Mouse (Mus musculus) cortical plate, adult 2 months (tissue): ENCODE measurements around the gene Nr1h3. TPM values are rescaled to one million over a fixed set of nuclear protein-coding genes. Genes with fewer than 3 reads are reported as not detected.

Source experiments
- H3K27ac ChIP-seq: fragments of 200-500 bp; 2 replicates; pipeline ENCODE4 v1.5.1; 2012; ENCODE audit warnings: low read length, control low read depth, inconsistent platforms; ENCODE audit not compliant: insufficient read depth
- H3K4me1 ChIP-seq: fragments of 200-500 bp; 2 replicates; pipeline ENCODE4 v1.6.1; 2011; ENCODE audit warnings: low read length; ENCODE audit not compliant: control insufficient read depth, insufficient read depth
- H3K4me3 ChIP-seq: fragments of 200-500 bp; 2 replicates; pipeline ENCODE4 v1.5.1; 2011; ENCODE audit warnings: mild to moderate bottlenecking, low read length, control low read depth; ENCODE audit not compliant: insufficient read depth
- CTCF ChIP-seq: fragments of 200-500 bp; IDR thresholded peaks from 2 replicates; pipeline ENCODE4 v1.5.1; 2011; ENCODE audit warnings: mild to moderate bottlenecking, control low read depth, low read length; ENCODE audit not compliant: insufficient read depth; ENCODE audit errors: extremely low read depth
- POLR2A ChIP-seq: fragments of 200-500 bp; IDR thresholded peaks from 2 replicates; pipeline ENCODE4 v1.6.1; 2011; ENCODE audit warnings: mild to moderate bottlenecking, low read length, control low read depth; ENCODE audit not compliant: insufficient read depth; ENCODE audit errors: extremely low read depth
- polyA plus RNA-seq: library from polyadenylated mRNA; depleted of rRNA; stranded (reverse); fragments of >200 nt; gene quantifications from 2 replicates; pipeline ENCODE4 v1.2.3, GENCODE M21; 2012

Gene Nr1h3
- polyA plus RNA-seq, 1 experiment: 8.3 TPM

DNA sequence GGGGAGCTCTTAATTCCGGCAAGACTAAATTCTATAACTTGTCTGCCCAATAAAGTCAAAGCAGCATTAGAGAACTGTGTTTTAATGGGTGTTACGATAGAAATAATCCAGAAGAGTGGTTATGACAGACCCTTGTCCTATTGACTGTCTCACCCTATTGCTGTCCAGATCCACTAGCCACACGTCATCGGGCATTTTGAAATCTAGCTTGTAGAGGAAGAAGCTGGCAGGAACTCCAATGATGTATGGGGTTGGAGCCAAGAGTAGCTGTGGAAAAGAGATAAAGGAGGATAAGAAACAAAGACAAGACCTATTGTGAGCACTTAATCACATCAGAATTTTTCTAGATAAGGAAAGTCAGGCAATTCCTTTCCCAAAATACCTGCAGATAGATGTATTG lies 27.1 kb downstream of the Nr1h3 start:
- H3K4me1 ChIP-seq: peaks cover 2% of the 10 kb centered on the region; the same call in 1 of the 2 replicates
- H3K27ac ChIP-seq: no peak overlapping the region
- TF ChIP-seq POLR2A (no peak), CTCF (no peak)
- no peak overlapping the region for H3K4me3 ChIP-seq

DNA sequence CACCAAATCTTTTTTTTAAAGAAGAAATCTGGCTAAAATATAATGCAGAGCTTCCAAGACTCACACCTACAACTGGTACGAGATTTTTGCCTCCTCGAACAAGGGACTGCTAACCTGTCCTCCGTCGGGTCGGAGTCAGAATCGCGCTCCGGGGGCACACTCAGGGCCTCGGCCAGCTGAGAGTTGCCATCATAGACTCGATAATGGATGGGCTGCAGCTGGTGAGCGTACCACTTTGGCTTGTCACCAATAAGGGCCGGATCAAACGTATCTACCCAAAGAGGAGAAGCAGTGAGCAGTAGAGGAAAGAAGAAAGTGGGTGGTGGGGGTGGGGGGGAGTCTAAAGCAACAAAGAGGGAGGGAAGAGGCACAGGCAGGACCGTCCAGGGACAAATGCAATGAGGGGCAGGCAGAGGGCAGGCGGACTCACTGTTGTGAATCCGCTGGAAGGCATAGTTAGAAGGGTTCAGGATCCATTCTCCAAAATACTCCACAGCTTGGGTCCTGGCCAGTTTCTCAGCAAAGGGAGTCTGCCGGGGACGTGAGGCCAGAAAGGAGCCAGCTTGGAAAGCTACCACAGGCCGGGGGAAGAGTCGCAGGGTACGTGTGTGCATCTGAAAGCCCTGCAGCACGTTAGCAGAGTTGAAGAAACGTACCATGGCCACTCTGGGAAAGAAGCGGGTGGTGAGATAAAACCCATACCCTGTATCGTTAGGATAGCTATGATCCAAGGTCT lies 32.9 kb downstream of the Nr1h3 start:
- no peak overlapping the region for H3K27ac ChIP-seq

GRCm38 (mm10) chr2:91167629-91168028 lies 35.0 kb downstream of the Nr1h3 start:
- H3K4me3 ChIP-seq: no peak overlapping the region
- H3K4me1 ChIP-seq: no peaks in the 10 kb centered on the region
- no peak overlapping the region for H3K27ac ChIP-seq
- TF ChIP-seq POLR2A (no peak), CTCF (no peak)

More for the DNA sequence above, 32.9 kb downstream of the Nr1h3 start:
- H3K4me3 ChIP-seq: no peak overlapping the region
- no peaks in the 10 kb centered on the region for H3K4me1 ChIP-seq
- TF ChIP-seq POLR2A: no peak
- no peak for TF ChIP-seq CTCF

DNA sequence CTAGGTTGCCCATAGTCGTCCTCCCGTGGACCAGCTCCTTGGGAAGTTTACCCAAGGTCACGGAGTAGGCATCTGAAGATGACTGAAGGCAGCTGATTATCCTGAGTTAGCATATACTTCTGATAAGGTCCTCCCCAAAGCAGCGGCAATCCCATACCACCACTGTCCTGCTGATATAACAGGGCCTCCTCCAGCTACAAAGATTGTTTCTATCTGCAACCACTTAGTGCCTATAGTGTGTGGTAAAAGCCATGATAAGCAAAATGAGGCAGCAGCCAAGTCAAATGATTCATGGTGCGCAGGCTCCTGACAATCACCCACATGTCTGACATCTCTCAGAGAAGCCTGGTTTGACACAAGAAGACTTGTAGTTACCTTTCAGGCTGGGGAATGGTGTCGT lies 37.6 kb downstream of the Nr1h3 start:
- TF ChIP-seq POLR2A: no peak
- TF ChIP-seq CTCF: no peak
- Histone ChIP-seq H3K4me1 (no peaks in the 10 kb centered on the region), H3K27ac (no peak overlapping the region), H3K4me3 (no peak overlapping the region)

DNA sequence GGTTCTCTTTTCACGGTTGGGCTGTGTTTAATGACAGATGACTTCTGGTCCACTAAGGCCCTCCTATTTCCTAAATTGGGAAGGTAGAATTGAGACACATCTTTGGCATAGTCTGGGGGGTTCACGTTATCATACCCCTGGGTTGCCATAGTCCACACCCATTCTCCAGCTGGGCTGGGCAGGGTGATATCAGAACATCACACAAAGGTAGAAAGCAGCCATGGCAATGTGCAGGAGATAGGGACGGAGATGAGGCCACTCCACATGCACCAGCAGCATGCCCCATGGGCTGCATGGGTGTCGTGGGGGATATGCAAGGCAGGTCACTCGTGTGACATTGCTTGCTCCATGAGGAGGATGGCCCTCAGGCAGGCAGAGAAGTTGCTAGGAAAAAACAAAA lies 39.1 kb downstream of the Nr1h3 start:
- no peak for TF ChIP-seq POLR2A
- TF ChIP-seq CTCF: no peak
- H3K27ac ChIP-seq: no peak overlapping the region
- H3K4me1 ChIP-seq: no peaks in the 10 kb centered on the region
- H3K4me3 ChIP-seq: no peak overlapping the region

GRCm38 (mm10) chr2:91162952-91163351 lies 39.7 kb downstream of the Nr1h3 start:
- Histone ChIP-seq H3K4me3 (no peak overlapping the region), H3K27ac (no peak overlapping the region), H3K4me1 (no peaks in the 10 kb centered on the region)
- no peak for TF ChIP-seq CTCF
- TF ChIP-seq POLR2A: no peak

DNA sequence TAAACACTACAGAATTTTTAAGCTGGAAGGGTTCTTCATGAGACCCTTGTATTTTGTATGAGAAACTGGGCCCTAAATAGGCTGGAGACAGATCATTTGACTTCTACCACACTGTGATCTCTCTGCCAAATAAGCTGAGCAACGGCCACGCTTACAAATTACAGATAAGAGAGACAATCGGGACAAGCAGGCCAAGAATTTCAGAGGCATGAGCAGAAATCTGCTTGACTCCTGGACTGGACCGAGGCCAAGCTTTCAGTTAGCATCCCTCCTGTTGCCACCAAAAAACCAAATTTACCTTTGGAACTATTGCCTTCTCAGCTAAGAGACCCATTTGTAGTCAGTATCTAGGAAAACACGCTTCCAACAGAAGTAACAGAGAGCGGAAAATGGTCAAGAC lies 42.0 kb downstream of the Nr1h3 start:
- H3K27ac ChIP-seq: no peak overlapping the region
- TF ChIP-seq POLR2A (no peak), CTCF (no peak)
- no peaks in the 10 kb centered on the region for H3K4me1 ChIP-seq
- H3K4me3 ChIP-seq: no peak overlapping the region

DNA sequence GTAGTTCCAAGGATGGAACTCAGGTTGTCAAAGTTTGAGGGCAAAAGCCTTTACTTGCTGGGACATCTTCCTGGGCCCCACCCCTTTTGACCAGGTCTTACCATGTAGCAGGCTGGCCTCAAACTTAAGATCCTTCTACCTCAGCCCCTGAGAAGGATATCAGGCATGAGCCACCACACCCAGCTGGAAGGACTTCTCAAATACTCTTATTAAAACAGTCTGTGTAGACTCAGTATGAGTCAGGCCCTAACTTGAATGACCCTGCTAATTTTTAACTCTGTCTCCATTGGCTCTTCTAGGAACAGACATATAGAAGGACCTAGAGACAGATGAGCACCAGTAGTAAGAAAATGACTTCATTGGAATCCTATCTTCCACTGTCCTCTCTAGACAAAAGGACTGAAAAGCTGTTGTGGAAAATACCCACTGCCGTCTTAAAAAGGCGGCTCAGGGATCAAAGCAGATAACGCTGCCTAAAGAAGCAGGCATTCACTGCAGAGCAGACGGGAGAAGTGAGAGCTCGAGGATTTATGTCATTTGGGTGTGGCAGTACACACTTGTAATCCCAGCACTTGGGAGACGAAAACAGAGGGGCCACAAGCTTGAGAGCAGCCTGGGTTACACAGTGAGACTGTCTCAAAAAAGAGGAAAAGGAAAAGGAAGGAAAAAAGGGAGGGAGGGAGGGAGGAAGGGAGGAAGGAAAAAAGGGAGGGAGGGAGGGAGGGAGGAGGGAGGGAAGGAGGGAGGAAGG lies 45.5 kb downstream of the Nr1h3 start:
- no peak overlapping the region for H3K27ac ChIP-seq
- no peaks in the 10 kb centered on the region for H3K4me1 ChIP-seq
- no peak overlapping the region for H3K4me3 ChIP-seq
- TF ChIP-seq CTCF (no peak), POLR2A (no peak)

GRCm38 (mm10) chr2:91154091-91154490 lies 48.5 kb downstream of the Nr1h3 start:
- H3K4me1 ChIP-seq: no peaks in the 10 kb centered on the region
- TF ChIP-seq CTCF (no peak), POLR2A (no peak)
- no peak overlapping the region for H3K4me3 ChIP-seq

DNA sequence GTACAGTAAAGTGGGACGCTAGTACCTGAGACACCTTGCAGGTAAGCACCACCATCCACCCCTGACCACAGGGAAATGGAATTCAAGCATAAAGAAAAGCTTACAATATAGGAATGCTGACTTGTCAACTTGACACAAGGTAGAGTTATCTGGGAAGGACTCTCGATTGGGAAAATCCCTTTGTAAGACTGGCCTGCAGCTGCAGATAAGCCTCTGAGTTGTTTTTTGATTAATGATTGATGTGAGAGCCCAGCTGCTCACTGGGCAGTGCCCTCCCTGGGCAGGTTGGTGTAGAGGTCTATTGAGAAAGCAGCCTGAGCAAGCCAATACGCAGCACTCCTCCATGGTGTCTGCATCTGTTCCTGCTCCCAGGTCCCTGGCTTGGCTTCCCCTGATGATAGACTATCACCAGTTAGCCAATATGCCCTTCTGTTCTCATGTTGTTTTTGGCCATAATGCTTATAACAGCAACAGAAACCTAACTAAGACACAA lies 49.7 kb downstream of the Nr1h3 start:
- Histone ChIP-seq H3K27ac (no peak overlapping the region), H3K4me1 (no peaks in the 10 kb centered on the region), H3K4me3 (no peak overlapping the region)
- TF ChIP-seq CTCF: no peak
- no peak for TF ChIP-seq POLR2A

More at GRCm38 (mm10) chr2:91154091-91154490, 48.5 kb downstream of the Nr1h3 start:
- H3K27ac ChIP-seq: no peak overlapping the region
